Comparison of ENCODE assay signal across 11 mouse cellular contexts in genomic region chr5:18035848-18036638, GRCm38 (mm10).
DNase-seq lines count a peak whose midpoint lies in the region; ATAC-seq and TF ChIP-seq lines count a peak whose summit lies in the region.
"Had no signal": no experiment of that assay in that cellular context is flagged by ENCODE, and none has a peak within 500 bp of the region (broad histone marks: within the 10 kb centered on the region; RNA-seq: fewer than 3 reads in every experiment).

No protein-coding gene starts in this region.

- no peak overlapping the region for H3K4me3 ChIP-seq in heart, embryonic 10.5 days
- H3K4me3 ChIP-seq in testis, adult 2 months (ENCODE audit: control insufficient read depth, low read depth, low read length), result no peak overlapping the region
- no peak overlapping the region for H3K4me3 ChIP-seq in heart, embryonic 16.5 days (ENCODE audit: low read length)
- no peak overlapping the region for H3K4me3 ChIP-seq in cerebellum, adult 2 months (replicated peaks; ENCODE audit: insufficient read depth, low read depth, low read length)
- no peak overlapping the region for H3K4me3 ChIP-seq in hindbrain, embryonic 11.5 days (ENCODE audit: low read depth, low read length)
- H3K4me3 ChIP-seq: embryonic facial prominence, embryonic 12.5 days; hindbrain, embryonic 15.5 days; lung, embryonic 15.5 days had no signal

- no peak overlapping the region for H3K4me2 ChIP-seq in heart, embryonic 16.5 days (ENCODE audit: low read depth, low read length)
- no peak overlapping the region for H3K4me2 ChIP-seq in hindbrain, embryonic 11.5 days (replicated peaks; ENCODE audit: low read depth, low read length)
- H3K4me2 ChIP-seq: embryonic facial prominence, embryonic 12.5 days; hindbrain, embryonic 15.5 days; lung, embryonic 15.5 days had no signal

- ATAC-seq in heart, embryonic 16.5 days (replicated peaks; ENCODE audit: extremely low read depth, insufficient read depth, low FRiP score), result peak; percentile 60; the same call in 1 of the 2 replicates
- no peak for ATAC-seq in hindbrain, embryonic 11.5 days (ENCODE audit: low FRiP score)

- peak; percentile 95 for DNase-seq in heart, adult 11 months
- DNase-seq in heart, embryonic 10.5 days (ENCODE audit: low spot score), result no peak
- no peak for DNase-seq in testis, postnatal 10 days (ENCODE audit: low spot score)
- DNase-seq in telencephalon, adult 2 months (ENCODE audit: low read depth, low spot score), result peak; percentile 42
- DNase-seq in cerebellum, adult 2 months, result no peak
- no peak for DNase-seq in hindbrain, embryonic 11.5 days (ENCODE audit: low spot score)

- no peaks in the 10 kb centered on the region for H3K4me1 ChIP-seq in heart, embryonic 10.5 days
- H3K4me1 ChIP-seq in testis, adult 2 months (ENCODE audit: control insufficient read depth, insufficient read depth, low read length), result peaks cover 2% of the 10 kb centered on the region; the same call in 1 of the 2 replicates
- no peaks in the 10 kb centered on the region for H3K4me1 ChIP-seq in heart, embryonic 16.5 days (ENCODE audit: control insufficient read depth, insufficient read depth, low read length)
- H3K4me1 ChIP-seq in cerebellum, adult 2 months (ENCODE audit: control insufficient read depth, insufficient read depth, low read length), result no peaks in the 10 kb centered on the region
- H3K4me1 ChIP-seq in hindbrain, embryonic 11.5 days (replicated peaks; ENCODE audit: control insufficient read depth, insufficient read depth, low read length), result no peaks in the 10 kb centered on the region
- H3K4me1 ChIP-seq: embryonic facial prominence, embryonic 12.5 days; hindbrain, embryonic 15.5 days; lung, embryonic 15.5 days had no signal

- WGBS in heart, embryonic 10.5 days, result 57% methylated on average over 14 of the region's 14 CpGs
- 56% methylated on average over 14 of the region's 14 CpGs for WGBS in heart, embryonic 16.5 days
- WGBS in cerebellum, adult 2 months, result 88% methylated on average over 14 of the region's 14 CpGs
- WGBS in hindbrain, embryonic 11.5 days, result 83% methylated on average over 14 of the region's 14 CpGs

- no peak overlapping the region for H3K9ac ChIP-seq in heart, embryonic 16.5 days (ENCODE audit: low read length)
- no peak overlapping the region for H3K9ac ChIP-seq in hindbrain, embryonic 11.5 days (ENCODE audit: low read depth, low read length)
- H3K9ac ChIP-seq: embryonic facial prominence, embryonic 12.5 days; hindbrain, embryonic 15.5 days; lung, embryonic 15.5 days had no signal

- peaks cover 4% of the 10 kb centered on the region; the same call in 1 of the 2 replicates for H3K9me3 ChIP-seq in heart, embryonic 10.5 days
- H3K9me3 ChIP-seq in heart, embryonic 16.5 days (replicated peaks; ENCODE audit: control insufficient read depth, low read length), result peaks cover 6% of the 10 kb centered on the region
- H3K9me3 ChIP-seq in hindbrain, embryonic 11.5 days (ENCODE audit: control insufficient read depth, low read length), result no peaks in the 10 kb centered on the region
- H3K9me3 ChIP-seq: embryonic facial prominence, embryonic 12.5 days; hindbrain, embryonic 15.5 days had no signal

- TF ChIP-seq POLR2A in testis, adult 2 months (IDR thresholded peaks at IDR 0.05; ENCODE audit: control insufficient read depth, low read depth, low read length), result no peak
- TF ChIP-seq POLR2A in cerebellum, adult 2 months (IDR thresholded peaks at IDR 0.05; ENCODE audit: borderline replicate concordance, insufficient read depth, low read length), result no peak

- no peak overlapping the region for H3K27ac ChIP-seq in heart, embryonic 10.5 days
- H3K27ac ChIP-seq in testis, adult 2 months (ENCODE audit: control insufficient read depth, insufficient read depth, low read depth, low read length), result peak overlapping the region; percentile 36; the same call in 1 of the 2 replicates
- H3K27ac ChIP-seq in heart, embryonic 16.5 days (ENCODE audit: low read length), result peak overlapping the region; percentile 39
- H3K27ac ChIP-seq in cerebellum, adult 2 months (ENCODE audit: insufficient read depth, low read length), result no peak overlapping the region
- no peak overlapping the region for H3K27ac ChIP-seq in hindbrain, embryonic 11.5 days (ENCODE audit: low read depth, low read length)
- H3K27ac ChIP-seq: embryonic facial prominence, embryonic 12.5 days; hindbrain, embryonic 15.5 days; lung, embryonic 15.5 days had no signal

- no peaks in the 10 kb centered on the region for H3K36me3 ChIP-seq in heart, embryonic 10.5 days
- H3K36me3 ChIP-seq in testis, adult 2 months (ENCODE audit: control insufficient read depth, insufficient read depth, low read length), result no peaks in the 10 kb centered on the region
- H3K36me3 ChIP-seq in heart, embryonic 16.5 days (ENCODE audit: control insufficient read depth, insufficient read depth), result no peaks in the 10 kb centered on the region
- H3K36me3 ChIP-seq in hindbrain, embryonic 11.5 days (ENCODE audit: control insufficient read depth, insufficient read depth, low read length), result no peaks in the 10 kb centered on the region
- H3K36me3 ChIP-seq: embryonic facial prominence, embryonic 12.5 days; hindbrain, embryonic 15.5 days; lung, embryonic 15.5 days had no signal

- TF ChIP-seq CTCF in testis, adult 2 months (IDR thresholded peaks at IDR 0.05; ENCODE audit: control insufficient read depth, insufficient read depth, insufficient replicate concordance, low read depth, low read length), result no peak
- no peak for TF ChIP-seq CTCF in cerebellum, adult 2 months (IDR thresholded peaks at IDR 0.05; ENCODE audit: borderline replicate concordance, insufficient read depth, low read depth, low read length)

- no peaks in the 10 kb centered on the region for H3K27me3 ChIP-seq in heart, embryonic 10.5 days (ENCODE audit: insufficient read depth, poor library complexity, severe bottlenecking)
- H3K27me3 ChIP-seq in testis, adult 2 months (ENCODE audit: control insufficient read depth, insufficient read depth, low read length), result no peaks in the 10 kb centered on the region
- H3K27me3 ChIP-seq in heart, embryonic 16.5 days (ENCODE audit: control insufficient read depth, insufficient read depth, low read length), result no peaks in the 10 kb centered on the region
- no peaks in the 10 kb centered on the region for H3K27me3 ChIP-seq in cerebellum, adult 2 months (ENCODE audit: control insufficient read depth, insufficient read depth, low read length)
- H3K27me3 ChIP-seq in hindbrain, embryonic 11.5 days (ENCODE audit: control insufficient read depth, insufficient read depth, low read length), result no peaks in the 10 kb centered on the region
- H3K27me3 ChIP-seq: embryonic facial prominence, embryonic 12.5 days; hindbrain, embryonic 15.5 days; lung, embryonic 15.5 days had no signal

Comparison
In these comparisons a context has a peak if more than half of its experiments do, and no peak if none do; other contexts are left out.
1. DNase-seq: peak in heart, adult 11 months (single experiment) and telencephalon, adult 2 months (single experiment); none in heart, embryonic 10.5 days (single experiment), testis, postnatal 10 days (single experiment), cerebellum, adult 2 months (0 of 2) and hindbrain, embryonic 11.5 days (single experiment).
2. H3K27ac ChIP-seq: peak in testis, adult 2 months (single experiment) and heart, embryonic 16.5 days (single experiment); none in heart, embryonic 10.5 days (single experiment), cerebellum, adult 2 months (single experiment) and hindbrain, embryonic 11.5 days (single experiment).